Mouse (Mus musculus): ENCODE results near the gene Cckar. TPM values are rescaled to one million over a fixed set of nuclear protein-coding genes. Genes with fewer than 3 reads are reported as not detected.

Cckar gene
- polyA plus RNA-seq (2016; fragmentation: Nextera tagmentation; extraction: Ambion mirVana), result 0.34 and 1.1 TPM in 2 replicates

- peak within 1 kb of the TSS; percentile 71 for H3K27ac ChIP-seq
- no peak within 1 kb of the TSS; the same call in 1 of the 2 replicates for H3K4me3 ChIP-seq
- H3K4me1 ChIP-seq, result peaks cover 34% of the 10 kb centered on the region
- peak; percentile 30 for DNase-seq (ENCODE audit: extremely low spot score, low spot score)
- WGBS, result 41% methylated on average over 11 of the region's 11 CpGs
- H3K9me3 ChIP-seq, result no peaks in the 10 kb centered on the region
- no peaks in the 10 kb centered on the region for H3K27me3 ChIP-seq (ENCODE audit: poor library complexity, severe bottlenecking)
- H3K36me3 ChIP-seq (replicated peaks), result no peaks in the 10 kb centered on the region
These were observed at the start of gene Cckar for GRCm38 (mm10) chr5:53707235-53708177. TSS of gene Cckar (minus strand) at chr5:53707705.

- H3K4me3 ChIP-seq, result no peak overlapping the region
- 98% methylated on average over 1 of the region's 2 CpGs for WGBS
- H3K9me3 ChIP-seq, result no peaks in the 10 kb centered on the region
- no peak overlapping the region for H3K27ac ChIP-seq
- H3K4me1 ChIP-seq, result no peaks in the 10 kb centered on the region
- no peak for DNase-seq (ENCODE audit: extremely low spot score, low spot score)
- H3K27me3 ChIP-seq (ENCODE audit: poor library complexity, severe bottlenecking), result no peaks in the 10 kb centered on the region
- H3K36me3 ChIP-seq (replicated peaks), result no peaks in the 10 kb centered on the region
These were observed 36.6 kb upstream of the Cckar start for GRCm38 (mm10) chr5:53744061-53744460.

- no peak for DNase-seq (ENCODE audit: extremely low spot score, low spot score)
- H3K27me3 ChIP-seq (ENCODE audit: poor library complexity, severe bottlenecking), result no peaks in the 10 kb centered on the region
- H3K36me3 ChIP-seq (replicated peaks), result no peaks in the 10 kb centered on the region
- no peak overlapping the region for H3K27ac ChIP-seq
- no peak overlapping the region for H3K4me3 ChIP-seq
- H3K4me1 ChIP-seq, result no peaks in the 10 kb centered on the region; the same call in 1 of the 2 replicates
- H3K9me3 ChIP-seq, result no peaks in the 10 kb centered on the region
- 84% methylated on average over 10 of the region's 10 CpGs for WGBS
These were observed 25.4 kb upstream of the Cckar start for GRCm38 (mm10) chr5:53732933-53733332.

- DNase-seq (ENCODE audit: extremely low spot score, low spot score), result no peak
- H3K36me3 ChIP-seq (replicated peaks), result no peaks in the 10 kb centered on the region
- no peak overlapping the region for H3K27ac ChIP-seq
- H3K4me3 ChIP-seq, result no peak overlapping the region
- H3K4me1 ChIP-seq, result peaks cover 10% of the 10 kb centered on the region
- WGBS, result 89% methylated on average over 3 of the region's 3 CpGs
- H3K9me3 ChIP-seq, result no peaks in the 10 kb centered on the region
- H3K27me3 ChIP-seq (ENCODE audit: poor library complexity, severe bottlenecking), result no peaks in the 10 kb centered on the region
These were observed 20.1 kb upstream of the Cckar start for GRCm38 (mm10) chr5:53727606-53728005.

- H3K36me3 ChIP-seq (replicated peaks), result no peaks in the 10 kb centered on the region
- WGBS, result 76% methylated on average over 5 of the region's 5 CpGs
- no peak overlapping the region for H3K4me3 ChIP-seq
- DNase-seq (ENCODE audit: extremely low spot score, low spot score), result no peak
- no peak overlapping the region for H3K27ac ChIP-seq
- no peaks in the 10 kb centered on the region for H3K9me3 ChIP-seq
- no peaks in the 10 kb centered on the region for H3K27me3 ChIP-seq (ENCODE audit: poor library complexity, severe bottlenecking)
- H3K4me1 ChIP-seq, result peaks cover 10% of the 10 kb centered on the region
These were observed 18.5 kb upstream of the Cckar start for GRCm38 (mm10) chr5:53726011-53726410.

GRCm38 (mm10) chr5:53716462-53716861 lies 9.0 kb upstream of the Cckar start:
- no peak for DNase-seq (ENCODE audit: extremely low spot score, low spot score)
- H3K4me3 ChIP-seq, result no peak overlapping the region
- H3K36me3 ChIP-seq (replicated peaks), result no peaks in the 10 kb centered on the region
- WGBS, result 85% methylated on average over 5 of the region's 5 CpGs
- no peaks in the 10 kb centered on the region for H3K27me3 ChIP-seq (ENCODE audit: poor library complexity, severe bottlenecking)
- H3K9me3 ChIP-seq, result no peaks in the 10 kb centered on the region
- H3K27ac ChIP-seq, result no peak overlapping the region
- H3K4me1 ChIP-seq, result no peaks in the 10 kb centered on the region

GRCm38 (mm10) chr5:53711277-53711676 lies 3.8 kb upstream of the Cckar start:
- no peak for DNase-seq (ENCODE audit: extremely low spot score, low spot score)
- Histone ChIP-seq H3K27me3 (ENCODE audit: poor library complexity, severe bottlenecking) (no peaks in the 10 kb centered on the region), H3K4me3 (no peak overlapping the region), H3K4me1 (peaks cover 30% of the 10 kb centered on the region), H3K36me3 (replicated peaks) (no peaks in the 10 kb centered on the region), H3K27ac (no peak overlapping the region), H3K9me3 (no peaks in the 10 kb centered on the region)
- 77% methylated on average over 9 of the region's 9 CpGs for WGBS

- Histone ChIP-seq H3K9me3 (no peaks in the 10 kb centered on the region), H3K36me3 (replicated peaks) (no peaks in the 10 kb centered on the region), H3K4me1 (peaks cover 34% of the 10 kb centered on the region), H3K4me3 (no peak overlapping the region), H3K27ac (peak overlapping the region; percentile 71; the same call in 1 of the 2 replicates), H3K27me3 (ENCODE audit: poor library complexity, severe bottlenecking) (no peaks in the 10 kb centered on the region)
- 62% methylated on average over 4 of the region's 4 CpGs for WGBS
- no peak for DNase-seq (ENCODE audit: extremely low spot score, low spot score)
These were observed 686 bp upstream of the Cckar start for GRCm38 (mm10) chr5:53708191-53708590.

- no peaks in the 10 kb centered on the region for H3K27me3 ChIP-seq (ENCODE audit: poor library complexity, severe bottlenecking)
- 94% methylated on average over 14 of the region's 14 CpGs for WGBS
- no peak for DNase-seq (ENCODE audit: extremely low spot score, low spot score)
These were observed 4.8 kb downstream of the Cckar start for GRCm38 (mm10) chr5:53702686-53703085.

GRCm38 (mm10) chr5:53697794-53698193 lies 9.7 kb downstream of the Cckar start:
- 86% methylated on average over 9 of the region's 9 CpGs for WGBS
- no peaks in the 10 kb centered on the region for H3K36me3 ChIP-seq (replicated peaks)
- no peaks in the 10 kb centered on the region for H3K4me1 ChIP-seq
- H3K4me3 ChIP-seq, result no peak overlapping the region
- peaks cover 1% of the 10 kb centered on the region; the same call in 1 of the 2 replicates for H3K9me3 ChIP-seq
- DNase-seq (ENCODE audit: extremely low spot score, low spot score), result no peak
- no peak overlapping the region for H3K27ac ChIP-seq
- no peaks in the 10 kb centered on the region for H3K27me3 ChIP-seq (ENCODE audit: poor library complexity, severe bottlenecking)

More at GRCm38 (mm10) chr5:53702686-53703085, 4.8 kb downstream of the Cckar start:
- Histone ChIP-seq H3K4me3 (no peak overlapping the region), H3K4me1 (peaks cover 18% of the 10 kb centered on the region), H3K36me3 (replicated peaks) (no peaks in the 10 kb centered on the region), H3K9me3 (no peaks in the 10 kb centered on the region; the same call in 1 of the 2 replicates), H3K27ac (no peak overlapping the region)

- WGBS, result 86% methylated on average over 3 of the region's 3 CpGs
- Histone ChIP-seq H3K4me3 (no peak overlapping the region), H3K4me1 (no peaks in the 10 kb centered on the region), H3K9me3 (peaks cover 3% of the 10 kb centered on the region; the same call in 1 of the 2 replicates), H3K27ac (no peak overlapping the region), H3K36me3 (replicated peaks) (no peaks in the 10 kb centered on the region), H3K27me3 (ENCODE audit: poor library complexity, severe bottlenecking) (no peaks in the 10 kb centered on the region)
- DNase-seq (ENCODE audit: extremely low spot score, low spot score), result no peak
These were observed 10.8 kb downstream of the Cckar start for GRCm38 (mm10) chr5:53696701-53697100.

GRCm38 (mm10) chr5:53692662-53693061 lies 14.8 kb downstream of the Cckar start:
- Histone ChIP-seq H3K36me3 (replicated peaks) (no peaks in the 10 kb centered on the region), H3K27ac (no peak overlapping the region), H3K4me1 (no peaks in the 10 kb centered on the region), H3K4me3 (no peak overlapping the region), H3K9me3 (0 out of 2 replicates have a peak, but pooled peaks cover 3% of the 10 kb centered on the region), H3K27me3 (ENCODE audit: poor library complexity, severe bottlenecking) (no peaks in the 10 kb centered on the region)
- WGBS, result 90% methylated on average over 1 of the region's 1 CpGs
- DNase-seq (ENCODE audit: extremely low spot score, low spot score), result no peak

- Histone ChIP-seq H3K27me3 (ENCODE audit: poor library complexity, severe bottlenecking) (no peaks in the 10 kb centered on the region), H3K4me1 (no peaks in the 10 kb centered on the region), H3K36me3 (replicated peaks) (no peaks in the 10 kb centered on the region), H3K4me3 (no peak overlapping the region), H3K27ac (no peak overlapping the region), H3K9me3 (0 out of 2 replicates have a peak, but pooled peaks cover 3% of the 10 kb centered on the region)
- no peak for DNase-seq (ENCODE audit: extremely low spot score, low spot score)
- WGBS, result 91% methylated on average over 8 of the region's 8 CpGs
These were observed 15.4 kb downstream of the Cckar start for GRCm38 (mm10) chr5:53692100-53692499.
